Mouse (Mus musculus): Measurements from ENCODE around the gene Catsperz. TPM values are rescaled to one million over a fixed set of nuclear protein-coding genes. Genes with fewer than 3 reads are reported as not detected.

The Catsperz gene
- total and polyA plus RNA-seq, 2 experiments from 2014 or later = 2.2 TPM; not detected in 1

- ATAC-seq (ENCODE audit: insufficient read depth, low read depth) (no peak), DNase-seq (ENCODE audit: low spot score) (no peak)
- Histone ChIP-seq H3K4me1 (ENCODE audit: control insufficient read depth, insufficient read depth) (peaks cover 19% of the 10 kb centered on the region), H3K9ac (replicated peaks; ENCODE audit: low read depth, low read length) (no peak overlapping the region), H3K27ac (ENCODE audit: low read depth) (no peak overlapping the region), H3K4me3 (ENCODE audit: low read depth, low read length) (no peak overlapping the region), H3K27me3 (ENCODE audit: control insufficient read depth, insufficient read depth, low read length) (no peaks in the 10 kb centered on the region), H3K9me3 (replicated peaks; ENCODE audit: control insufficient read depth, low read length) (no peaks in the 10 kb centered on the region), H3K36me3 (replicated peaks; ENCODE audit: control insufficient read depth, insufficient read depth, low read length) (0 out of 2 replicates have a peak, but pooled peaks cover 4% of the 10 kb centered on the region), H3K4me2 (ENCODE audit: low read depth, low read length) (no peak overlapping the region)
- TF ChIP-seq CTCF (IDR thresholded peaks at IDR 0.05; ENCODE audit: low read depth) (no peak), EP300 (IDR thresholded peaks at IDR 0.05; ENCODE audit: low read depth) (no peak)
- 90% methylated on average over 6 of the region's 6 CpGs for WGBS
Measured at GRCm38 (mm10) chr19:6943709-6944108, 18.5 kb upstream of the Catsperz start.

DNA sequence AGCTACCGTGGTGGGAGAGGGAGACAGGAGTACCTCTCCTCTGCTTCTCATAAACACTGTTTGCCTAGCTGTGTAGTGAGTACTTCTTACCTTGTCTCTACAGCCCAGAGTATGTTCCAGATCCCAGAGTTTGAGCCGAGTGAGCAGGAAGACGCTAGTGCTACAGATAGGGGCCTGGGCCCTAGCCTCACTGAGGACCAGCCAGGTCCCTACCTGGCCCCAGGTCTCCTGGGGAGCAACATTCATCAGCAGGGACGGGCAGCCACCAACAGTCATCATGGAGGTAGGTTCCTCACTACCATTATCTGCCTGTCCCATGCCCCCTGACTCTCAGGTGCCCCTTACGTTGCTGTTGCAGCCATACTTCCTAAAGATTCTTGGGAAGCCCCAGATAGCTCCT is 17.6 kb upstream of the Catsperz start:
- H3K27ac ChIP-seq (ENCODE audit: low read depth) = peak overlapping the region; percentile 84
- TF ChIP-seq EP300 (IDR thresholded peaks at IDR 0.05; ENCODE audit: low read depth) (no peak), CTCF (IDR thresholded peaks at IDR 0.05; ENCODE audit: low read depth) (no peak)
- no peaks in the 10 kb centered on the region for H3K9me3 ChIP-seq (replicated peaks; ENCODE audit: control insufficient read depth, low read length)

DNA sequence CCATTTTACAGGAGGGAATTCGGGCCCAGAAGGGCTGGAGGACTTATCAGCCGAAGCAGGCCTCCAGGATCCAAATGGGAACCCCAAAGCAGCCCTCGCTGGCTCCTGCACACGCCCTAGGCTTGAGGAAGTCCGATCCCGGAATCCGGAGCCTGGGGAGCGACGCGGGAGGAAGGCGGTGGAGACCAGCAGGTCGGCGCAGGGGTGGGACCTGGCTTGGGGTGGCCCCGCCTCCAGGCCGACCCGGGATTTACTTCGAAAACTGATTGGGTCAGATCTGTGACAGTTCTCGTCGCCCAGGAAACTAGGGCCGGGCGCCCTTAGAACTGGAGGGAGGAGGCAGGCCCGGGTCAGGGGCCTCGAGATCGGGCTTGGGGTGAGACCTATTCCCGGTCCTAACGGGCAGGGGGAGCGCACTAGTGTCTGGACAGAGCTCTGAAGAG is 17.1 kb upstream of the Catsperz start, which contains the start of gene Gpr137:
TSS of gene Gpr137 (minus strand) at position 232 of the 443 bp plus-strand sequence.
- no peaks in the 10 kb centered on the region for H3K27me3 ChIP-seq (ENCODE audit: control insufficient read depth, insufficient read depth, low read length)
- ATAC-seq (ENCODE audit: insufficient read depth, low read depth) (peak; percentile 90), DNase-seq (ENCODE audit: low spot score) (peak; percentile 92)
- peak within 1 kb of the TSS; percentile 72 for H3K4me3 ChIP-seq (ENCODE audit: low read depth, low read length)
- H3K9me3 ChIP-seq (replicated peaks; ENCODE audit: control insufficient read depth, low read length) = no peaks in the 10 kb centered on the region
- under 1% methylated on average over 27 of the region's 27 CpGs for WGBS
- TF ChIP-seq EP300 (IDR thresholded peaks at IDR 0.05; ENCODE audit: low read depth) (no peak), CTCF (IDR thresholded peaks at IDR 0.05; ENCODE audit: low read depth) (no peak)
- H3K4me2 ChIP-seq (ENCODE audit: low read depth, low read length) = peak within 1 kb of the TSS; percentile 87
- H3K4me1 ChIP-seq (ENCODE audit: control insufficient read depth, insufficient read depth) = peaks cover 19% of the 10 kb centered on the region
- H3K9ac ChIP-seq (replicated peaks; ENCODE audit: low read depth, low read length) = peak within 1 kb of the TSS; percentile 61
- 0 out of 2 replicates have a peak, but pooled peaks cover 4% of the 10 kb centered on the region for H3K36me3 ChIP-seq (replicated peaks; ENCODE audit: control insufficient read depth, insufficient read depth, low read length)
- H3K27ac ChIP-seq (ENCODE audit: low read depth) = peak within 1 kb of the TSS; percentile 84

More for the DNA sequence above, 17.6 kb upstream of the Catsperz start:
- H3K36me3 ChIP-seq (replicated peaks; ENCODE audit: control insufficient read depth, insufficient read depth, low read length) = 0 out of 2 replicates have a peak, but pooled peaks cover 4% of the 10 kb centered on the region
- peak overlapping the region; percentile 72 for H3K4me3 ChIP-seq (ENCODE audit: low read depth, low read length)
- WGBS = 26% methylated on average over 5 of the region's 5 CpGs
- DNase-seq (ENCODE audit: low spot score) = no peak
- H3K9ac ChIP-seq (replicated peaks; ENCODE audit: low read depth, low read length) = peak overlapping the region; percentile 61
- peaks cover 19% of the 10 kb centered on the region for H3K4me1 ChIP-seq (ENCODE audit: control insufficient read depth, insufficient read depth)
- peak overlapping the region; percentile 87 for H3K4me2 ChIP-seq (ENCODE audit: low read depth, low read length)
- no peak for ATAC-seq (ENCODE audit: insufficient read depth, low read depth)
- H3K27me3 ChIP-seq (ENCODE audit: control insufficient read depth, insufficient read depth, low read length) = no peaks in the 10 kb centered on the region

GRCm38 (mm10) chr19:6941372-6942248 is 16.4 kb upstream of the Catsperz start, which contains the start of gene Bad:
TSS of gene Bad (plus strand) at chr19:6941861.
- Histone ChIP-seq H3K4me3 (ENCODE audit: low read depth, low read length) (peak within 1 kb of the TSS; percentile 72), H3K36me3 (replicated peaks; ENCODE audit: control insufficient read depth, insufficient read depth, low read length) (0 out of 2 replicates have a peak, but pooled peaks cover 4% of the 10 kb centered on the region), H3K9ac (replicated peaks; ENCODE audit: low read depth, low read length) (peak within 1 kb of the TSS; percentile 61), H3K9me3 (replicated peaks; ENCODE audit: control insufficient read depth, low read length) (no peaks in the 10 kb centered on the region), H3K27ac (ENCODE audit: low read depth) (peak within 1 kb of the TSS; percentile 84), H3K4me1 (ENCODE audit: control insufficient read depth, insufficient read depth) (peaks cover 19% of the 10 kb centered on the region), H3K4me2 (ENCODE audit: low read depth, low read length) (peak within 1 kb of the TSS; percentile 87), H3K27me3 (ENCODE audit: control insufficient read depth, insufficient read depth, low read length) (no peaks in the 10 kb centered on the region)
- peak; percentile 86 for DNase-seq (ENCODE audit: low spot score)
- TF ChIP-seq CTCF (IDR thresholded peaks at IDR 0.05; ENCODE audit: low read depth) (peak; percentile 11; the same call in 1 of the 2 replicates), EP300 (IDR thresholded peaks at IDR 0.05; ENCODE audit: low read depth) (peak; percentile 78)
- peak; percentile 80 for ATAC-seq (ENCODE audit: insufficient read depth, low read depth)
- WGBS = under 1% methylated on average over 83 of the region's 83 CpGs

GRCm38 (mm10) chr19:6940396-6941351 is 15.5 kb upstream of the Catsperz start:
- Histone ChIP-seq H3K27ac (ENCODE audit: low read depth) (0 out of 2 replicates have a peak overlapping the region, but pooled peaks have one; percentile 9), H3K4me2 (ENCODE audit: low read depth, low read length) (peak overlapping the region; percentile 87), H3K9me3 (replicated peaks; ENCODE audit: control insufficient read depth, low read length) (no peaks in the 10 kb centered on the region), H3K27me3 (ENCODE audit: control insufficient read depth, insufficient read depth, low read length) (peaks cover 6% of the 10 kb centered on the region), H3K36me3 (replicated peaks; ENCODE audit: control insufficient read depth, insufficient read depth, low read length) (no peaks in the 10 kb centered on the region), H3K4me3 (ENCODE audit: low read depth, low read length) (peak overlapping the region; percentile 72), H3K9ac (replicated peaks; ENCODE audit: low read depth, low read length) (peak overlapping the region; percentile 61), H3K4me1 (ENCODE audit: control insufficient read depth, insufficient read depth) (peaks cover 19% of the 10 kb centered on the region)
- no peak for TF ChIP-seq CTCF (IDR thresholded peaks at IDR 0.05; ENCODE audit: low read depth)
- TF ChIP-seq EP300 (IDR thresholded peaks at IDR 0.05; ENCODE audit: low read depth) = no peak
- DNase-seq (ENCODE audit: low spot score) = no peak
- ATAC-seq (ENCODE audit: insufficient read depth, low read depth) = no peak
- 16% methylated on average over 29 of the region's 29 CpGs for WGBS
